Mouse (Mus musculus) intestine, embryonic 14.5 days (tissue): ENCODE data around the gene Cwc15. TPM values are rescaled to one million over a fixed set of nuclear protein-coding genes. Genes with fewer than 3 reads are reported as not detected.
"Not testable (repeated sequence)": the region's sequence is repeated elsewhere in the genome, so short reads cannot be mapped to it uniquely, and the experiment has no call there.

ENCODE experiments used
- ATAC-seq: fragments of 200-750 bp; cut with Nextera tagmentation; replicated peaks from 2 replicates; pipeline ENCODE4 v1.8.0; 2017; ENCODE audit warnings: low read depth, moderate number of reproducible peaks, moderate TSS enrichment, moderate library complexity; ENCODE audit not compliant: low FRiP score, low TSS enrichment
- DNase-seq: peaks from one replicate; pipeline ENCODE4 v3.0.0-alpha.2; 2018; ENCODE audit warnings: low spot score
- H3K27ac ChIP-seq: fragments of 300-500 bp; sonication (generic); 2 replicates; pipeline ENCODE4 v1.5.1; 2014; ENCODE audit warnings: low read depth, mild to moderate bottlenecking, control low read depth
- H3K27me3 ChIP-seq: fragments of 300-500 bp; sonication (generic); replicated peaks from 2 replicates; pipeline ENCODE4 v1.6.1; 2014; ENCODE audit warnings: low read length, control low read depth; ENCODE audit not compliant: control insufficient read depth, insufficient read depth
- H3K36me3 ChIP-seq: fragments of 300-500 bp; sonication (generic); 2 replicates; pipeline ENCODE4 v1.6.1; 2014; ENCODE audit warnings: low read length, control low read depth; ENCODE audit not compliant: control insufficient read depth, insufficient read depth
- H3K4me1 ChIP-seq: fragments of 300-500 bp; sonication (generic); replicated peaks from 2 replicates; pipeline ENCODE4 v1.6.1; 2014; ENCODE audit warnings: low read length, control low read depth, mixed read lengths; ENCODE audit not compliant: control insufficient read depth, insufficient read depth
- H3K4me2 ChIP-seq: fragments of 300-500 bp; sonication (generic); 2 replicates; pipeline ENCODE4 v1.6.1; 2014; ENCODE audit warnings: low read length
- H3K4me3 ChIP-seq: fragments of 300-500 bp; sonication (generic); 2 replicates; pipeline ENCODE4 v1.5.1; 2014; ENCODE audit warnings: low read depth, low read length, control low read depth, mixed read lengths
- H3K9ac ChIP-seq: fragments of 300-500 bp; sonication (generic); 2 replicates; pipeline ENCODE4 v1.6.1; 2014; ENCODE audit warnings: mild to moderate bottlenecking, low read length
- H3K9me3 ChIP-seq: fragments of 300-500 bp; sonication (generic); 2 replicates; pipeline ENCODE4 v1.6.1; 2016; ENCODE audit warnings: low read length, control low read depth; ENCODE audit not compliant: control insufficient read depth
- WGBS: fragments of 180-500 bp; shearing (Covaris S2); extraction: QIAGEN DNeasy Blood & Tissue Kit; methylation state at CpG from one replicate; pipeline ENCODE4 v1.1.7; 2014; 5-methylcytosine and 5-hydroxymethylcytosine counted together
- polyA plus RNA-seq: library from polyadenylated mRNA; unstranded; fragments of >200 nt; fragmentation: Nextera tagmentation; extraction: Ambion mirVana; gene quantifications from 2 replicates; pipeline ENCODE4 v1.2.1, GENCODE M21; 2014

The Cwc15 gene
- polyA plus RNA-seq, result 150 and 152 TPM in 2 replicates

DNA sequence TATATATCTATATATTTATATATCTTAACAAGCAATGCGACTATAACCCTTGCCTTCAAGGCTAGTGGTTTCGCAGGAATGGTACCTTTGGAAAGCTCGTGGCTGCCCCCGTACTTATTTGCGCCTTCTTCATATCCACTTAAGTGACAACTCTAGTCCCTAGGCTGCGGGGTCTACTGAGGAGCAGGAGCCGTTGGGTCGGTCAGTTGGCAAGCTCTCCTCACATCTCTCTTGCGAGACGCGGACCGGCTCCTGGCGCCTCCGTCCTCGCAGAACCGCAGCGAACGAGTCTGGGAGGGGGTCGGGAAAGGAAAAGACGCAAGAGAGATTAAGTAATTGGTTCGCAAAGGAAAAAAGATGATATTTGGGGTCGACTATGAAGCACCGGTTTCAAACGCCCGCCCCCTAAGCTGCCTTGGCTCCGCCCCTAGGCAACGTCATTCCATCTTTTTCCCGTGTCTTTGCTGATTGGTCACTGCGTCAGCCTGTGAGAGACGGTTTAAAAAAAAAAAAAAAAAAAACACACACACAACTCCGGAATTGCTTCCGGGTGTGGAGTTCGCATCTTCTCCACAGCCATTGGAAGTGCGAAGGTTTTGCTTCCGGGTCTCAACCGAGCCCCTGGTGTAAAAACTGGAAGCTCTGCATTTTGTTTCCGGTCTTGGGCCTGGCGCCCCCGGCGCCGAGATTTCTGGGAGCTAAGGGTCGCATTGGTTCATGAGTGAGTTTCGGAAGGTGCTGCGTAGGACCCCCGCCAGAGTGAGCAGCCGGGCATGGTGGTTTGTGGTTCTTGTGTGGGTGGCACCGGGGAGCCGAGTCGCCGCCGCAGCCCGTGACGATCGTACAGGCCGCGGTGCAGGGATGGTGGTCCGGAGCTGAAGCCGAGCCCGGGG, at the start of gene Cwc15, which contains the start of gene Kdm4d:
TSS of gene Cwc15 (plus strand) at position 595 of the 893 bp plus-strand sequence.
TSS of gene Kdm4d (minus strand) at position 460 of the 893 bp plus-strand sequence.
- under 1% methylated on average over 59 of the region's 59 CpGs for WGBS
- Histone ChIP-seq H3K4me1 (peaks cover 11% of the 10 kb centered on the region; the same call in 1 of the 2 replicates), H3K27ac (peak within 1 kb of the TSS; percentile 72), H3K4me2 (peak within 1 kb of the TSS; percentile 81), H3K9me3 (no peaks in the 10 kb centered on the region), H3K36me3 (peaks cover 35% of the 10 kb centered on the region), H3K9ac (peak within 1 kb of the TSS; percentile 83), H3K4me3 (peak within 1 kb of the TSS; percentile 85), H3K27me3 (no peaks in the 10 kb centered on the region)
- peak; percentile 97 for DNase-seq
- ATAC-seq, result peak; percentile 99

GRCm38 (mm10) chr9:14451120-14451519, 49.3 kb upstream of the Cwc15 start:
- H3K27ac ChIP-seq, H3K4me1 ChIP-seq, H3K4me3 ChIP-seq, H3K4me2 ChIP-seq, DNase-seq, ATAC-seq, H3K9ac ChIP-seq, H3K27me3 ChIP-seq, H3K9me3 ChIP-seq, H3K36me3 ChIP-seq: not testable (repeated sequence)
- WGBS, result 65% methylated on average over 8 of the region's 8 CpGs

- Histone ChIP-seq H3K9me3 (no peaks in the 10 kb centered on the region), H3K4me1 (no peaks in the 10 kb centered on the region), H3K9ac (no peak overlapping the region), H3K4me2 (no peak overlapping the region), H3K36me3 (no peaks in the 10 kb centered on the region), H3K4me3 (no peak overlapping the region), H3K27me3 (no peaks in the 10 kb centered on the region), H3K27ac (no peak overlapping the region)
- 94% methylated on average over 3 of the region's 3 CpGs for WGBS
- no peak for DNase-seq
- no peak for ATAC-seq
These were observed 44.1 kb upstream of the Cwc15 start for GRCm38 (mm10) chr9:14456320-14456719.

DNA sequence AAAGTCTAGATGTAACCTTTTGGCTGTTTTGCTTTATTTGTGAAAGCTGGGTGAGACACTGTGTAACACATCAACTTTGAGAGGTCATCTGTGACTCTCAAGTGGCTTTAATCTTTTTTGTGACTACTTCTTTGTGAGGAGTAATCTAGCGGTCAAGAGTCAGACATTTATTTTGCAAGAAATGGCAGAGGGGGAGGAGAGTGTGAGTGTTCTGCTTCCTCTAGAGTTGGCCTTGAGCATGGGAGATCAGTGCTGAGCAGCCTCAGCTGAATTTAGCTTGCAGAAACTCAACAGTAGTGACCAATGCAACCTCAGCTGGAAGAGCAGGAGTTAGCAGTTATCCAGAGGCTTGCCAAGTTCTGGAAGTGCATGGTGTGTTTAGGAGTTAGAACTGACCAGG, 37.9 kb upstream of the Cwc15 start:
- not testable (repeated sequence) for H3K4me1 ChIP-seq, DNase-seq, H3K9ac ChIP-seq, H3K4me2 ChIP-seq, H3K27me3 ChIP-seq, ATAC-seq, H3K27ac ChIP-seq, H3K36me3 ChIP-seq, H3K9me3 ChIP-seq, H3K4me3 ChIP-seq
- WGBS, result 100% methylated on average over 1 of the region's 1 CpGs

GRCm38 (mm10) chr9:14463668-14464067, 36.7 kb upstream of the Cwc15 start:
- H3K36me3 ChIP-seq, DNase-seq, H3K27me3 ChIP-seq, H3K4me1 ChIP-seq, H3K9ac ChIP-seq, H3K27ac ChIP-seq, H3K9me3 ChIP-seq, ATAC-seq, H3K4me2 ChIP-seq, H3K4me3 ChIP-seq: not testable (repeated sequence)
- WGBS, result 74% methylated on average over 12 of the region's 12 CpGs

DNA sequence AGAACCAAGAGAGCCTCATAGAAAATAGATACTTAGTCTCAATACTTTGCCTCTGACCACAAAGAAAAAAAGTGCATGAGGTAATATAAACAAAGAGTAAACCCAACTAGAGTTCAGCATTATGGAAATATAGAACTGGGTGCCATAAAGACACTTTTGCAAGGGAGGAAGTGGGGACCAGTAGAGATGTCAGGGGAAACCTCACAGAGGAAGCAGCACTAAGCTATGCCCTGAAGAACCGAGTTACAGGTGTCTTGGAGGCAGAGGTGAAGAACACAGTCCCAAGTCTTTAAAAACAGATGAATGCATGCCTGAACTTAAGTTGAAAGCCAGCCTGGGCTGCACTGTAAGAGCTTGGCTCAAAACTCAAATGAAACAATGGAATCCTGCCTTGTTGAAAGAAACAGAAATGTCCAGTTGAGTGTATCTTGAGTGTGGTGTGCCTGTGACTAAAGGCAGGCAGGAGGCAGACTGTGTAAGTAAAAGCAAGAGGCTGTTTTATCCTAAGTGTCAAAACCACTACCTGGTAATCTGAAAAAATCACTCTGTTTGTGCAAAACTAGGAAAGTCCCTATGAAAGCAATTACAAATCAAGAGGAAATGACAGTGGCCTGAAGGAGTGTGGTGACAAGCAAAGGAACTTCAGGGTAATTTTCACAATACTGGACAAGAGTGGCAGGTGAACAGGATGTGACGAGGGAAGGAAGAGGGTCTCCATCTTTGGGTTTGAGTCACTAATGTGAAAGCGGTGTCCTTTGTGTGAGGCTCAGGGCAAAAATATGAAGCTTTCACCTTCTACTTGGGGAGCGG, 1.3 kb upstream of the Cwc15 start:
- Histone ChIP-seq H3K9me3 (no peaks in the 10 kb centered on the region), H3K36me3 (peaks cover 23% of the 10 kb centered on the region), H3K4me3 (peak overlapping the region; percentile 85; the same call in 1 of the 2 replicates), H3K4me1 (peaks cover 11% of the 10 kb centered on the region; the same call in 1 of the 2 replicates), H3K9ac (no peak overlapping the region), H3K4me2 (peak overlapping the region; percentile 81), H3K27me3 (no peaks in the 10 kb centered on the region), H3K27ac (no peak overlapping the region)
- DNase-seq (no peak), ATAC-seq (no peak)
- WGBS, result 84% methylated on average over 4 of the region's 4 CpGs

DNA sequence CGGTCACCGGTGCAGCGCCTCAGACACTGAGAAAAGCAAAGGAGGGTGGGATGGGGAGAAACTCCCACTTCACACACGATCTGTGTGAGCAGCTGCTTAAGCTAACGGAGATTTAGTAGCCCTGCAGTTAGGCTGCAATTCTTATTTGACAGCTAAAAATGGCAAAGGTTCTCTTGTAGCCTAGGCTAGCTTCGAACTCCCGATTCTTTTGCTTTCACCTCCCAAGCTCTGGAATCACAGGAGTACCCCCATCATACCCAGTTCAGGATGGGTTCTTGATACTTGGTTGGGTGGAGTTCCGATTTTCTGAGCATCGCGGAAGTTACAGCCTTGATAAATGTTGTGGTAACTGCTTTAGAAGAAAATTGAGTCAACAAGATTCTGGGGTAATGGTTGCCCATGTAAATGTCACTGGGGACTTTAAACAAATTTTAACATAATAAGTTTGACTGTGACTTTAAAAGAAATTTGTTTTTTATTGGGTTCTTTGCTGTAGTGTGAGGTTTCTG, 553 bp downstream of the Cwc15 start:
- DNase-seq (no peak), ATAC-seq (no peak)
- H3K4me1 ChIP-seq, result peaks cover 11% of the 10 kb centered on the region; the same call in 1 of the 2 replicates
- peaks cover 42% of the 10 kb centered on the region for H3K36me3 ChIP-seq
- peak overlapping the region; percentile 85 for H3K4me3 ChIP-seq
- 4% methylated on average over 10 of the region's 10 CpGs for WGBS
- no peaks in the 10 kb centered on the region for H3K9me3 ChIP-seq
- H3K4me2 ChIP-seq, result peak overlapping the region; percentile 71
- peak overlapping the region; percentile 83 for H3K9ac ChIP-seq
- peak overlapping the region; percentile 72 for H3K27ac ChIP-seq
- H3K27me3 ChIP-seq, result no peaks in the 10 kb centered on the region

DNA sequence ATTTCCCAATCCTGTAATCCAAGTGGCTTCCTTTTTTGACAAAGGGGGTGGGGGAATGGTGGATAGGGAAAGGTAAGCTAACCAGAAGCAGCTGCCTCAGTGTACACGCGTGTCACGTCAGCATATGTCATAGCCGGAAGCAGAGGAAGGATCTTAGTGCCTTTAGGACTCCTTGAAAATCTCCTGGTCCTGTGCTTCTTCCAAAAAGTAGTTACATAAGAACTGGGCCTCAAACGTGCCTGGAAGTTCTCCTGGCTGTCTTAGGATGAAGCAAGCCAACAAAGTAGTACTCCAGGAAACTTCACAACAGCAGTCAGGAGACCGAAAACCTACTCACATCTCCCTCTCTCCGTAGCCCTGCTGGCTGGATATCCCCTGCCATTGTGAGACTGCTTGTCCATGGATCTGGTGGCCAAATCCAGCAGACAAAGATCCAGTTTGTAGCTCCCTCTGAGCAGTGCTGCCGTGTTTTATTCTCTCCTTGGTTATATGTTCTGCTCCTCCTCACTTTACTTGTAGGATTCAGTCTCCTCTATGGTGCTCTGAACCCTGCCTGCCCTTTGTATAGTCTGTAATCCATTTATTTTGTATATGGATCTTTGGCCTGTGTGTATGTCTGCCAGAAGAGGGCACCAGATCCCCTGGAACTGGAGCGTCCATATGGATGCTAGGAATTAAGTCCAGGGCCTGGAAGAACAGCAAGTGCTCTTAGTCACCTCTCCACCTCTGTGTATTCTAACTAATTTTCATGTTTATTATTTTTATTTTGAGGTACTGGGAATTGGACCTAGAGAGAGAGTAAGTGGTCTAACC, 12.4 kb downstream of the Cwc15 start:
- H3K4me2 ChIP-seq, result no peak overlapping the region
- ATAC-seq (peak; percentile 68; the same call in 1 of the 2 replicates), DNase-seq (peak; percentile 62)
- WGBS, result 76% methylated on average over 9 of the region's 9 CpGs
- no peak overlapping the region for H3K9ac ChIP-seq
- H3K9me3 ChIP-seq, result no peaks in the 10 kb centered on the region
- H3K27me3 ChIP-seq, result no peaks in the 10 kb centered on the region
- peaks cover 28% of the 10 kb centered on the region for H3K36me3 ChIP-seq
- H3K4me1 ChIP-seq, result no peaks in the 10 kb centered on the region
- H3K27ac ChIP-seq, result no peak overlapping the region
- H3K4me3 ChIP-seq, result no peak overlapping the region
